Mouse (Mus musculus) cerebellum, postnatal 25 days (tissue): ENCODE data around the gene Rasgrp1.
A peak's percentile ranks its signal among the peaks of the same experiment; 100 is the strongest.

Experiments used
- DNase-seq, 2 experiments: peaks; one replicate each; pipeline ENCODE4 v3.0.0; 2021; ENCODE audit warnings: mixed read lengths in 2 of 2

Rasgrp1 gene

GRCm38 (mm10) chr2:117249255-117250000 is 93.4 kb downstream of the Rasgrp1 start, which contains the start of gene Fam98b:
TSS of gene Fam98b (plus strand) at chr2:117249739.
- DNase-seq = peak; percentile 92 to 95

- DNase-seq = no peak
Observed at GRCm38 (mm10) chr2:117241953-117242352, 100.8 kb downstream of the Rasgrp1 start.

- DNase-seq = peak; percentile 77 to 90
Observed at GRCm38 (mm10) chr2:117231257-117231656, 111.5 kb downstream of the Rasgrp1 start.

GRCm38 (mm10) chr2:117230261-117230660 is 112.5 kb downstream of the Rasgrp1 start:
- no peak for DNase-seq
